Mouse (Mus musculus) bone marrow macrophage, adult 2 months (primary cell): ENCODE measurements around the gene Tln2.

Experiments
- CTCF ChIP-seq: IDR thresholded peaks from 2 replicates; pipeline ENCODE4 v1.5.1; 2012; ENCODE audit warnings: low read depth, mild to moderate bottlenecking, low read length, moderate library complexity
- POLR2A ChIP-seq: IDR thresholded peaks from 2 replicates; pipeline ENCODE4 v1.6.1; 2012; ENCODE audit warnings: mild to moderate bottlenecking, low read depth, low read length, borderline replicate concordance

DNA sequence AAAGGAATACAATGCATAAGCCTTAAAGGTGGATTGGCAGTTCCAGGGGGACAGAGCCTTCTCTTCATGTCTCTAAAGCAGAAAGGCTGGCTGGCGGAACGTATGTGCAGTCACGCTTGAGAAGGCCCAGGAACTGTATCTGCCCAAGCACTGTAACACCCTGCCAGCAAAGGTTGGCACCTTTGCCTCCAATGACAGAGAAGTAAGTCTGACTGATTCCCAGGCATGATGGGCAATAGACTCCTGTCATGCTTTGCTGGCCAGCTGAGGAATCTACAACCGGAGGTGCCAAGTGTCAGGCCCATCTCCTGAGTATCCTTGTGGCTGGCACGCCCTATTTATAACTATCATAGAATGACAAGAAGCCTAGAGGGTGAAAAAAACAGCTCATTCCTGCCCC is 83.3 kb downstream of the Tln2 start:
- no peak for TF ChIP-seq POLR2A
- TF ChIP-seq CTCF: no peak
